Mouse (Mus musculus) A20 (cell line): ENCODE measurements around the gene Sox5.

Source experiments
- DNase-seq: peaks from one replicate; pipeline ENCODE4 v3.0.0-alpha.2; 2011; ENCODE audit warnings: low read depth, low spot score

Sox5 gene

GRCm38 (mm10) chr6:144781431-144782030 lies at the start of gene Sox5:
TSS of gene Sox5 (minus strand) at chr6:144781977.
- DNase-seq = no peak

- DNase-seq = no peak
Measured at GRCm38 (mm10) chr6:144825018-144825602, 43.3 kb upstream of the Sox5 start.

- DNase-seq = no peak
Measured at GRCm38 (mm10) chr6:144824153-144824552, 42.4 kb upstream of the Sox5 start.

- no peak for DNase-seq
Measured at GRCm38 (mm10) chr6:144822594-144822993, 40.8 kb upstream of the Sox5 start.

- DNase-seq = no peak
Measured at GRCm38 (mm10) chr6:144821019-144821418, 39.2 kb upstream of the Sox5 start.

GRCm38 (mm10) chr6:144818016-144818415 lies 36.2 kb upstream of the Sox5 start:
- DNase-seq = no peak

- no peak for DNase-seq
Measured at GRCm38 (mm10) chr6:144817329-144817932, 35.7 kb upstream of the Sox5 start.

GRCm38 (mm10) chr6:144815542-144815941 lies 33.8 kb upstream of the Sox5 start:
- DNase-seq = no peak

GRCm38 (mm10) chr6:144814931-144815364 lies 33.2 kb upstream of the Sox5 start:
- DNase-seq = no peak

- no peak for DNase-seq
Measured at GRCm38 (mm10) chr6:144804321-144804720, 22.5 kb upstream of the Sox5 start.

GRCm38 (mm10) chr6:144803063-144803462 lies 21.3 kb upstream of the Sox5 start:
- DNase-seq = no peak

GRCm38 (mm10) chr6:144794356-144794755 lies 12.6 kb upstream of the Sox5 start:
- DNase-seq = no peak

- DNase-seq = no peak
Measured at GRCm38 (mm10) chr6:144792871-144793270, 11.1 kb upstream of the Sox5 start.

GRCm38 (mm10) chr6:144783295-144783694 lies 1.5 kb upstream of the Sox5 start:
- DNase-seq = no peak

- DNase-seq = no peak
Measured at GRCm38 (mm10) chr6:144782866-144783265, 1.1 kb upstream of the Sox5 start.

GRCm38 (mm10) chr6:144782031-144782857 lies 467 bp upstream of the Sox5 start:
- no peak for DNase-seq

- DNase-seq = no peak
Measured at GRCm38 (mm10) chr6:144780608-144781285, 1.0 kb downstream of the Sox5 start.

- DNase-seq = no peak
Measured at GRCm38 (mm10) chr6:144779945-144780607, 1.7 kb downstream of the Sox5 start.

GRCm38 (mm10) chr6:144777356-144778035 lies 4.3 kb downstream of the Sox5 start:
- DNase-seq = no peak

GRCm38 (mm10) chr6:144773736-144774135 lies 8.0 kb downstream of the Sox5 start:
- no peak for DNase-seq

- no peak for DNase-seq
Measured at GRCm38 (mm10) chr6:144772985-144773384, 8.8 kb downstream of the Sox5 start.
